Mouse (Mus musculus): ENCODE measurements around the gene Chic2. TPM values are rescaled to one million over a fixed set of nuclear protein-coding genes. Genes with fewer than 3 reads are reported as not detected.
A peak's percentile ranks its signal among the peaks of the same experiment; 100 is the strongest.

The Chic2 gene
- polyA plus RNA-seq, 1 experiment from 2014 or later: 34.4 TPM

GRCm38 (mm10) chr5:75074537-75075382 is 30.2 kb upstream of the Chic2 start:
- Histone ChIP-seq H3K4me3 (peak overlapping the region; percentile 56), H3K4me1 (peaks cover 81% of the 10 kb centered on the region), H3K27ac (peak overlapping the region; percentile 85; the same call in 1 of the 2 replicates), H3K9me3 (no peaks in the 10 kb centered on the region), H3K27me3 (ENCODE audit: poor library complexity, severe bottlenecking) (peaks cover 100% of the 10 kb centered on the region), H3K36me3 (replicated peaks) (no peaks in the 10 kb centered on the region)
- DNase-seq (ENCODE audit: extremely low spot score, low spot score): peak; percentile 48
- WGBS: 1% methylated on average over 15 of the region's 15 CpGs

- 2% methylated on average over 4 of the region's 4 CpGs for WGBS
- H3K27me3 ChIP-seq (ENCODE audit: poor library complexity, severe bottlenecking): peaks cover 100% of the 10 kb centered on the region
- no peaks in the 10 kb centered on the region for H3K9me3 ChIP-seq
- no peaks in the 10 kb centered on the region for H3K36me3 ChIP-seq (replicated peaks)
- H3K27ac ChIP-seq: no peak overlapping the region
- no peak overlapping the region for H3K4me3 ChIP-seq
- DNase-seq (ENCODE audit: extremely low spot score, low spot score): no peak
- peaks cover 81% of the 10 kb centered on the region for H3K4me1 ChIP-seq
Measured at GRCm38 (mm10) chr5:75074132-75074531, 29.6 kb upstream of the Chic2 start.

- Histone ChIP-seq H3K27me3 (ENCODE audit: poor library complexity, severe bottlenecking) (peaks cover 100% of the 10 kb centered on the region), H3K4me1 (peaks cover 81% of the 10 kb centered on the region), H3K36me3 (replicated peaks) (no peaks in the 10 kb centered on the region), H3K4me3 (no peak overlapping the region), H3K9me3 (no peaks in the 10 kb centered on the region), H3K27ac (no peak overlapping the region)
- 4% methylated on average over 3 of the region's 3 CpGs for WGBS
- no peak for DNase-seq (ENCODE audit: extremely low spot score, low spot score)
Measured at GRCm38 (mm10) chr5:75073684-75074083, 29.1 kb upstream of the Chic2 start.

- WGBS: 28% methylated on average over 1 of the region's 1 CpGs
Measured at GRCm38 (mm10) chr5:75073167-75073566, 28.6 kb upstream of the Chic2 start.

GRCm38 (mm10) chr5:75072532-75072931 is 28.0 kb upstream of the Chic2 start:
- Histone ChIP-seq H3K36me3 (replicated peaks) (no peaks in the 10 kb centered on the region), H3K4me1 (peaks cover 84% of the 10 kb centered on the region), H3K27me3 (ENCODE audit: poor library complexity, severe bottlenecking) (peaks cover 100% of the 10 kb centered on the region), H3K4me3 (peak overlapping the region; percentile 36; the same call in 1 of the 2 replicates), H3K27ac (0 out of 2 replicates have a peak overlapping the region, but pooled peaks have one; percentile 25), H3K9me3 (no peaks in the 10 kb centered on the region)
- no peak for DNase-seq (ENCODE audit: extremely low spot score, low spot score)
- WGBS: 1% methylated on average over 4 of the region's 4 CpGs

More at GRCm38 (mm10) chr5:75073167-75073566, 28.6 kb upstream of the Chic2 start:
- H3K4me1 ChIP-seq: peaks cover 81% of the 10 kb centered on the region
- DNase-seq (ENCODE audit: extremely low spot score, low spot score): no peak
- no peak overlapping the region for H3K27ac ChIP-seq
- peaks cover 100% of the 10 kb centered on the region for H3K27me3 ChIP-seq (ENCODE audit: poor library complexity, severe bottlenecking)
- no peak overlapping the region for H3K4me3 ChIP-seq
- H3K9me3 ChIP-seq: no peaks in the 10 kb centered on the region
- no peaks in the 10 kb centered on the region for H3K36me3 ChIP-seq (replicated peaks)

- Histone ChIP-seq H3K36me3 (replicated peaks) (no peaks in the 10 kb centered on the region), H3K9me3 (no peaks in the 10 kb centered on the region), H3K27ac (0 out of 2 replicates have a peak overlapping the region, but pooled peaks have one; percentile 25), H3K27me3 (ENCODE audit: poor library complexity, severe bottlenecking) (peaks cover 100% of the 10 kb centered on the region), H3K4me3 (peak overlapping the region; percentile 36), H3K4me1 (peaks cover 89% of the 10 kb centered on the region)
- WGBS: under 1% methylated on average over 10 of the region's 10 CpGs
- DNase-seq (ENCODE audit: extremely low spot score, low spot score): peak; percentile 50
Measured at GRCm38 (mm10) chr5:75071951-75072350, 27.4 kb upstream of the Chic2 start.

- Histone ChIP-seq H3K9me3 (peaks cover 3% of the 10 kb centered on the region; the same call in 1 of the 2 replicates), H3K27me3 (ENCODE audit: poor library complexity, severe bottlenecking) (peaks cover 100% of the 10 kb centered on the region), H3K27ac (peak overlapping the region; percentile 75), H3K4me3 (peak overlapping the region; percentile 36), H3K36me3 (replicated peaks) (no peaks in the 10 kb centered on the region), H3K4me1 (peaks cover 86% of the 10 kb centered on the region)
- peak; percentile 64 for DNase-seq (ENCODE audit: extremely low spot score, low spot score)
- WGBS: under 1% methylated on average over 23 of the region's 23 CpGs
Measured at GRCm38 (mm10) chr5:75070656-75071375, 26.2 kb upstream of the Chic2 start.

- Histone ChIP-seq H3K4me3 (peak overlapping the region; percentile 36), H3K9me3 (peaks cover 9% of the 10 kb centered on the region)
Measured at GRCm38 (mm10) chr5:75070132-75070531, 25.6 kb upstream of the Chic2 start.

GRCm38 (mm10) chr5:75067125-75067756 is 22.7 kb upstream of the Chic2 start:
- DNase-seq (ENCODE audit: extremely low spot score, low spot score): peak; percentile 67
- Histone ChIP-seq H3K36me3 (replicated peaks) (no peaks in the 10 kb centered on the region), H3K9me3 (peaks cover 12% of the 10 kb centered on the region), H3K4me3 (peak overlapping the region; percentile 55), H3K27me3 (ENCODE audit: poor library complexity, severe bottlenecking) (peaks cover 99% of the 10 kb centered on the region), H3K4me1 (peaks cover 56% of the 10 kb centered on the region), H3K27ac (peak overlapping the region; percentile 48)
- under 1% methylated on average over 30 of the region's 30 CpGs for WGBS

More at GRCm38 (mm10) chr5:75070132-75070531, 25.6 kb upstream of the Chic2 start:
- WGBS: under 1% methylated on average over 13 of the region's 13 CpGs
- Histone ChIP-seq H3K4me1 (peaks cover 79% of the 10 kb centered on the region), H3K36me3 (replicated peaks) (no peaks in the 10 kb centered on the region), H3K27me3 (ENCODE audit: poor library complexity, severe bottlenecking) (peaks cover 100% of the 10 kb centered on the region), H3K27ac (peak overlapping the region; percentile 75)
- peak; percentile 61 for DNase-seq (ENCODE audit: extremely low spot score, low spot score)

GRCm38 (mm10) chr5:75066715-75067114 is 22.1 kb upstream of the Chic2 start:
- Histone ChIP-seq H3K9me3 (peaks cover 12% of the 10 kb centered on the region), H3K27ac (peak overlapping the region; percentile 48), H3K36me3 (replicated peaks) (no peaks in the 10 kb centered on the region), H3K4me1 (peaks cover 51% of the 10 kb centered on the region), H3K27me3 (ENCODE audit: poor library complexity, severe bottlenecking) (peaks cover 94% of the 10 kb centered on the region), H3K4me3 (peak overlapping the region; percentile 55)
- WGBS: 3% methylated on average over 10 of the region's 10 CpGs
- peak; percentile 17 for DNase-seq (ENCODE audit: extremely low spot score, low spot score)

GRCm38 (mm10) chr5:75063177-75063576 is 18.6 kb upstream of the Chic2 start:
- WGBS: 21% methylated on average over 4 of the region's 4 CpGs
- Histone ChIP-seq H3K36me3 (replicated peaks) (no peaks in the 10 kb centered on the region), H3K9me3 (peaks cover 12% of the 10 kb centered on the region), H3K4me1 (peaks cover 20% of the 10 kb centered on the region), H3K27ac (no peak overlapping the region), H3K4me3 (no peak overlapping the region), H3K27me3 (ENCODE audit: poor library complexity, severe bottlenecking) (peaks cover 74% of the 10 kb centered on the region)
- no peak for DNase-seq (ENCODE audit: extremely low spot score, low spot score)

GRCm38 (mm10) chr5:75051109-75051508 is 6.5 kb upstream of the Chic2 start:
- H3K4me1 ChIP-seq: no peaks in the 10 kb centered on the region
- H3K27ac ChIP-seq: no peak overlapping the region
- WGBS: 76% methylated on average over 4 of the region's 4 CpGs
- DNase-seq (ENCODE audit: extremely low spot score, low spot score): no peak
- H3K4me3 ChIP-seq: no peak overlapping the region
- peaks cover 62% of the 10 kb centered on the region for H3K27me3 ChIP-seq (ENCODE audit: poor library complexity, severe bottlenecking)
- H3K9me3 ChIP-seq: no peaks in the 10 kb centered on the region
- no peaks in the 10 kb centered on the region for H3K36me3 ChIP-seq (replicated peaks)

All from forebrain, embryonic 10.5 days (tissue).